Comparison of ENCODE assay signal across 17 mouse cellular contexts in genomic region chr7:126096596-126096995, GRCm38 (mm10). TPM values are rescaled to one million over a fixed set of nuclear protein-coding genes. Genes with fewer than 3 reads are reported as not detected.
DNase-seq lines count a peak whose midpoint lies in the region; ATAC-seq and TF ChIP-seq lines count a peak whose summit lies in the region.
"Had no signal": no experiment of that assay in that cellular context is flagged by ENCODE, and none has a peak within 500 bp of the region (broad histone marks: within the 10 kb centered on the region; RNA-seq: fewer than 3 reads in every experiment).

No protein-coding gene starts in this region.

- no peak overlapping the region for H3K9ac ChIP-seq in heart, embryonic 12.5 days
- no peak overlapping the region for H3K9ac ChIP-seq in lung, embryonic 14.5 days
- H3K9ac ChIP-seq in kidney, embryonic 16.5 days (replicated peaks; ENCODE audit: low read length): no peak overlapping the region
- H3K9ac ChIP-seq: forebrain, embryonic 13.5 days; liver, embryonic 15.5 days; midbrain, embryonic 15.5 days had no signal

- H3K4me3 ChIP-seq in heart, embryonic 12.5 days: no peak overlapping the region
- H3K4me3 ChIP-seq in lung, embryonic 14.5 days (ENCODE audit: low read depth, low read length): no peak overlapping the region
- no peak overlapping the region for H3K4me3 ChIP-seq in kidney, embryonic 16.5 days (ENCODE audit: low read length)
- H3K4me3 ChIP-seq in macrophage (ENCODE audit: inconsistent target): no peak overlapping the region
- H3K4me3 ChIP-seq: forebrain, embryonic 13.5 days; liver, embryonic 15.5 days; midbrain, embryonic 15.5 days had no signal

- no peak for ATAC-seq in heart, embryonic 12.5 days (ENCODE audit: insufficient number of reproducible peaks, low FRiP score)
- ATAC-seq in lung, embryonic 14.5 days (ENCODE audit: insufficient read depth): no peak; the same call in 1 of the 2 replicates
- ATAC-seq in kidney, embryonic 16.5 days (ENCODE audit: low FRiP score, low TSS enrichment): 0 out of 2 replicates have a peak, but pooled peaks have one; percentile 35
- ATAC-seq: forebrain, embryonic 13.5 days; hindbrain, embryonic 16.5 days; midbrain, embryonic 15.5 days had no signal

- no peak overlapping the region for H3K27ac ChIP-seq in heart, embryonic 12.5 days (ENCODE audit: poor library complexity, severe bottlenecking)
- no peak overlapping the region for H3K27ac ChIP-seq in lung, embryonic 14.5 days (ENCODE audit: low read depth)
- H3K27ac ChIP-seq in kidney, embryonic 16.5 days (ENCODE audit: low read length): no peak overlapping the region
- H3K27ac ChIP-seq in macrophage: peak overlapping the region; percentile 95
- H3K27ac ChIP-seq: forebrain, embryonic 13.5 days; liver, embryonic 15.5 days; midbrain, embryonic 15.5 days had no signal

- no peaks in the 10 kb centered on the region for H3K79me2 ChIP-seq in macrophage (ENCODE audit: inconsistent target)

- H3K4me1 ChIP-seq in heart, embryonic 12.5 days (replicated peaks): 0 out of 2 replicates have a peak, but pooled peaks cover 4% of the 10 kb centered on the region
- H3K4me1 ChIP-seq in lung, embryonic 14.5 days (ENCODE audit: insufficient read depth): no peaks in the 10 kb centered on the region
- no peaks in the 10 kb centered on the region for H3K4me1 ChIP-seq in kidney, embryonic 16.5 days (ENCODE audit: insufficient read depth, low read length)
- H3K4me1 ChIP-seq: forebrain, embryonic 13.5 days; liver, embryonic 15.5 days; midbrain, embryonic 15.5 days had no signal

- DNase-seq in heart, adult 8-10 months (ENCODE audit: low spot score): peak; percentile 19
- peak; percentile 45 for DNase-seq in lung, embryonic 14.5 days
- DNase-seq in lung, adult 18-20 months: no peak
- no peak for DNase-seq in thymus, postnatal 4 days
- no peak for DNase-seq in frontal cortex, postnatal 14 days (ENCODE audit: low spot score in 2 of 2)
- DNase-seq: B cell, adult 2 months; cerebellum, adult 9-11 months; heart, postnatal 14 days; right cerebral cortex, postnatal 25 days had no signal

- WGBS in heart, embryonic 12.5 days: 37% methylated on average over 5 of the region's 5 CpGs
- WGBS in lung, embryonic 14.5 days: 56% methylated on average over 5 of the region's 5 CpGs
- 79% methylated on average over 5 of the region's 5 CpGs for WGBS in kidney, embryonic 16.5 days
- WGBS in macrophage (ENCODE audit: missing documents): 58% methylated on average over 5 of the region's 5 CpGs

- no peaks in the 10 kb centered on the region for H3K9me3 ChIP-seq in heart, embryonic 12.5 days (replicated peaks)
- H3K9me3 ChIP-seq in lung, embryonic 14.5 days (ENCODE audit: low read depth, low read length): no peaks in the 10 kb centered on the region
- H3K9me3 ChIP-seq in kidney, embryonic 16.5 days (ENCODE audit: low read length): no peaks in the 10 kb centered on the region
- H3K9me3 ChIP-seq: forebrain, embryonic 13.5 days; liver, embryonic 15.5 days; midbrain, embryonic 15.5 days had no signal

- no peaks in the 10 kb centered on the region for H3K27me3 ChIP-seq in heart, embryonic 12.5 days (replicated peaks)
- no peaks in the 10 kb centered on the region for H3K27me3 ChIP-seq in lung, embryonic 14.5 days (ENCODE audit: insufficient read depth, low read length)
- H3K27me3 ChIP-seq in kidney, embryonic 16.5 days (ENCODE audit: insufficient read depth, low read length): no peaks in the 10 kb centered on the region
- H3K27me3 ChIP-seq: forebrain, embryonic 13.5 days; liver, embryonic 15.5 days; midbrain, embryonic 15.5 days had no signal

- no peak overlapping the region for H3K4me2 ChIP-seq in heart, embryonic 12.5 days
- H3K4me2 ChIP-seq in lung, embryonic 14.5 days: no peak overlapping the region
- no peak overlapping the region for H3K4me2 ChIP-seq in kidney, embryonic 16.5 days (replicated peaks; ENCODE audit: low read depth, low read length)
- H3K4me2 ChIP-seq: forebrain, embryonic 13.5 days; liver, embryonic 15.5 days; midbrain, embryonic 15.5 days had no signal

- TF ChIP-seq CTCF in lung, embryonic 14.5 days (IDR thresholded peaks at IDR 0.05; ENCODE audit: low read depth): no peak

- H3K36me3 ChIP-seq in heart, embryonic 12.5 days: peaks cover 38% of the 10 kb centered on the region
- peaks cover 34% of the 10 kb centered on the region for H3K36me3 ChIP-seq in lung, embryonic 14.5 days (ENCODE audit: insufficient read depth)
- peaks cover 29% of the 10 kb centered on the region for H3K36me3 ChIP-seq in kidney, embryonic 16.5 days (ENCODE audit: insufficient read depth, low read length)
- H3K36me3 ChIP-seq in macrophage (ENCODE audit: inconsistent target): peaks cover 13% of the 10 kb centered on the region

RNA-seq across cellular contexts. Expression of gene Gsg1l, which starts 14.4 kb away (rescaled TPM):
- 10 to 100 TPM; 10.3 to 15.2 (median 13.1) TPM for total RNA-seq in heart, adult 8-10 months (2022)
- polyA plus RNA-seq in heart, embryonic 12.5 days (2016; fragmentation: Nextera tagmentation; extraction: Ambion mirVana): 12.0 and 12.2 TPM in 2 replicates
- 3.2 and 3.3 TPM in 2 replicates for polyA plus RNA-seq in lung, embryonic 14.5 days (2014; fragmentation: Nextera tagmentation; extraction: Ambion mirVana)
- polyA plus RNA-seq in kidney, embryonic 16.5 days (2015; fragmentation: Nextera tagmentation; extraction: Ambion mirVana): 0.96 and 1.4 TPM in 2 replicates
- under 1 TPM in 1 of 26 experiments, not detected in 25; 0.29 TPM for total RNA-seq in macrophage (2018; cell fraction: chromatin; rRNA removed)
- under 1 TPM in 8 of 26 experiments, not detected in 18; 0.03 to 0.09 (median 0.05) TPM for total RNA-seq in macrophage (2018; cell fraction: cytosol; rRNA removed)
- under 1 TPM in 1 of 26 experiments, not detected in 25; 0.15 TPM for total RNA-seq in macrophage (2018; cell fraction: nucleus; rRNA removed)
- polyA plus RNA-seq in macrophage (2018): 0.03 TPM in 1 of 3 replicates, not detected in the others
- total RNA-seq: ES-E14 had no signal

Comparison
In these comparisons a context has a peak if more than half of its experiments do, and no peak if none do; other contexts are left out.
1. DNase-seq: peak in heart, adult 8-10 months (single experiment) and lung, embryonic 14.5 days (single experiment); none in lung, adult 18-20 months (0 of 2), thymus, postnatal 4 days (single experiment) and frontal cortex, postnatal 14 days (0 of 2).